In genomic region chr10:114996400-114996799, GRCm38 (mm10) we compare ENCODE assay signal across 32 mouse cellular contexts.
"Had no signal": no experiment of that assay in that cellular context is flagged by ENCODE, and none has a peak within 500 bp of the region (broad histone marks: within the 10 kb centered on the region; RNA-seq: fewer than 3 reads in every experiment).

No protein-coding gene starts in this region.

- H3K4me1 ChIP-seq: limb, embryonic 10.5 days; limb, embryonic 12.5 days; limb, embryonic 13.5 days; limb, embryonic 15.5 days; liver, embryonic 12.5 days; liver, embryonic 13.5 days; liver, embryonic 15.5 days; lung, embryonic 15.5 days; megakaryocyte, embryonic 14.5 days; midbrain, embryonic 10.5 days; midbrain, embryonic 12.5 days; midbrain, embryonic 13.5 days; midbrain, embryonic 15.5 days; neural tube, embryonic 12.5 days had no signal

- H3K27ac ChIP-seq: limb, embryonic 10.5 days; limb, embryonic 12.5 days; limb, embryonic 13.5 days; limb, embryonic 15.5 days; liver, embryonic 12.5 days; liver, embryonic 13.5 days; liver, embryonic 14.5 days; liver, embryonic 15.5 days; lung, embryonic 15.5 days; macrophage; midbrain, embryonic 10.5 days; midbrain, embryonic 12.5 days; midbrain, embryonic 13.5 days; midbrain, embryonic 15.5 days; neural tube, embryonic 12.5 days had no signal

- H3K9me3 ChIP-seq: limb, embryonic 10.5 days; limb, embryonic 12.5 days; limb, embryonic 13.5 days; limb, embryonic 15.5 days; liver, embryonic 12.5 days; liver, embryonic 13.5 days; liver, embryonic 15.5 days; lung, embryonic 15.5 days; megakaryocyte, embryonic 14.5 days; midbrain, embryonic 10.5 days; midbrain, embryonic 12.5 days; midbrain, embryonic 13.5 days; midbrain, embryonic 15.5 days; neural tube, embryonic 12.5 days had no signal

- H3K4me2 ChIP-seq: limb, embryonic 12.5 days; limb, embryonic 13.5 days; limb, embryonic 15.5 days; liver, embryonic 11.5 days; liver, embryonic 12.5 days; liver, embryonic 13.5 days; liver, embryonic 15.5 days; lung, embryonic 14.5 days; lung, embryonic 15.5 days; midbrain, embryonic 11.5 days; midbrain, embryonic 12.5 days; midbrain, embryonic 13.5 days; midbrain, embryonic 15.5 days; neural tube, embryonic 12.5 days had no signal

- H3K27me3 ChIP-seq: limb, embryonic 12.5 days; limb, embryonic 13.5 days; limb, embryonic 15.5 days; liver, embryonic 12.5 days; liver, embryonic 13.5 days; liver, embryonic 15.5 days; lung, embryonic 15.5 days; megakaryocyte, embryonic 14.5 days; midbrain, embryonic 12.5 days; midbrain, embryonic 13.5 days; midbrain, embryonic 15.5 days; neural tube, embryonic 12.5 days had no signal

- H3K9ac ChIP-seq: limb, embryonic 12.5 days; limb, embryonic 13.5 days; limb, embryonic 15.5 days; liver, embryonic 12.5 days; liver, embryonic 13.5 days; liver, embryonic 14.5 days; liver, embryonic 15.5 days; liver, postnatal 0 days; lung, embryonic 14.5 days; lung, embryonic 15.5 days; midbrain, embryonic 12.5 days; midbrain, embryonic 13.5 days; midbrain, embryonic 15.5 days; neural tube, embryonic 12.5 days had no signal

- DNase-seq: left cerebral cortex, postnatal 4 days; liver; liver, embryonic 13.5 days; liver, postnatal 0 days; lung, adult 18-20 months; lung, adult 2 months; lung, embryonic 14.5 days; lung, postnatal 10 days; lung, postnatal 14 days; lung, postnatal 36 days; lung, postnatal 4 days; midbrain, embryonic 14.5 days had no signal

- H3K36me3 ChIP-seq: limb, embryonic 10.5 days; limb, embryonic 12.5 days; limb, embryonic 13.5 days; limb, embryonic 15.5 days; liver, embryonic 12.5 days; liver, embryonic 13.5 days; liver, embryonic 15.5 days; lung, embryonic 15.5 days; midbrain, embryonic 10.5 days; midbrain, embryonic 12.5 days; midbrain, embryonic 13.5 days; midbrain, embryonic 15.5 days; neural tube, embryonic 12.5 days had no signal

- H3K4me3 ChIP-seq: limb, embryonic 10.5 days; limb, embryonic 12.5 days; limb, embryonic 13.5 days; limb, embryonic 15.5 days; liver, embryonic 12.5 days; liver, embryonic 13.5 days; liver, embryonic 15.5 days; lung, embryonic 15.5 days; megakaryocyte, embryonic 14.5 days; midbrain, embryonic 10.5 days; midbrain, embryonic 12.5 days; midbrain, embryonic 13.5 days; midbrain, embryonic 15.5 days; myocyte; neural tube, embryonic 12.5 days had no signal

- ATAC-seq: liver, embryonic 12.5 days; liver, postnatal 0 days; lung, postnatal 0 days; midbrain, embryonic 13.5 days; midbrain, embryonic 15.5 days; midbrain, embryonic 16.5 days had no signal
